Mouse (Mus musculus) lung, adult 2 months (tissue): Measurements from ENCODE around the gene Birc6.

Experiments
- CTCF ChIP-seq: fragments of 200-500 bp; IDR thresholded peaks from 2 replicates; pipeline ENCODE4 v1.5.1; 2011; ENCODE audit warnings: mild to moderate bottlenecking, low read length, control low read depth; ENCODE audit not compliant: insufficient read depth
- POLR2A ChIP-seq: fragments of 200-500 bp; IDR thresholded peaks from 2 replicates; pipeline ENCODE4 v1.6.1; 2011; ENCODE audit warnings: low read depth, mild to moderate bottlenecking, control low read depth, low read length, borderline replicate concordance; ENCODE audit errors: extremely low read depth

DNA sequence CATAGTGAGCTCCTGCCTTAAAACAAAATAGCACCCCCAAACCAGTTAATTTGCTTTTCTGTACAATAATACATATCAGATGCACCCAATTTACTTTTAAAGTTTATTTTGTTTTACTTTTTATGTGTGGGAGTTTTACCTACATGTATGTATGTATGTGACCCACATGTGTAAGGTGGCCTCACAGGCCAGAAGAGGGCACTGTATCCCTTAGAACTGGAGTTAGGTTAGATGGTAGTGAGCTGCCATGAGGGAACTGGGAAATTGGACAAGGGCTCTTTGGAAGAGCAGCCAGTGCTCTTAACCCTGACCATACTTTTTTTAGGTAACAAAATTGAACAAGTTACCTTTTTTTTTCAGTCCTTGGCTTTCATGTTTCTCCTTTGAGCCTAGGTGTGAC lies 204.8 kb downstream of the Birc6 start:
- TF ChIP-seq CTCF = no peak
- no peak for TF ChIP-seq POLR2A
